Mouse (Mus musculus) myocyte (in vitro differentiated cells): ENCODE results near the gene Syn3.

Experiments
- CEBPB ChIP-seq: IDR thresholded peaks from 2 replicates; pipeline ENCODE4 v1.6.1; 2011; ENCODE audit warnings: mild to moderate bottlenecking, moderate library complexity; ENCODE audit not compliant: poor library complexity, insufficient read depth, severe bottlenecking
- E2F4 ChIP-seq: IDR thresholded peaks from one replicate; pipeline ENCODE4 v1.6.1; 2011; ENCODE audit warnings: mild to moderate bottlenecking, control low read depth, moderate library complexity; ENCODE audit not compliant: insufficient read depth
- MAX ChIP-seq: IDR thresholded peaks from one replicate; pipeline ENCODE4 v1.6.1; 2011; ENCODE audit warnings: low read depth, mild to moderate bottlenecking, control low read depth
- MYOD1 ChIP-seq, 3 experiments: IDR thresholded peaks; one replicate each; pipeline ENCODE4 v1.6.1; 2011; ENCODE audit warnings: control low read depth in 2 of 3, low read depth in 2 of 3, mild to moderate bottlenecking in 2 of 3, moderate library complexity in 1 of 3; ENCODE audit not compliant: insufficient read length in 2 of 3, control insufficient read depth in 1 of 3
- MYOG ChIP-seq, 3 experiments: IDR thresholded peaks; one replicate each; pipeline ENCODE4 v1.6.1; 2011; ENCODE audit warnings: control low read depth in 2 of 3, low read depth in 2 of 3, mild to moderate bottlenecking in 2 of 3; ENCODE audit not compliant: insufficient read length in 2 of 3, control insufficient read depth in 1 of 3, insufficient read depth in 1 of 3
- POLR2A ChIP-seq: IDR thresholded peaks from one replicate; pipeline ENCODE4 v1.6.1; 2011; ENCODE audit warnings: low read depth, mild to moderate bottlenecking, control low read depth, moderate library complexity; ENCODE audit not compliant: insufficient read length
- POLR2AphosphoS2 ChIP-seq: IDR thresholded peaks from one replicate; pipeline ENCODE4 v1.6.1; 2011; ENCODE audit warnings: low read depth, control low read depth; ENCODE audit not compliant: insufficient read length
- SRF ChIP-seq: IDR thresholded peaks from one replicate; pipeline ENCODE4 v1.6.1; 2011; ENCODE audit warnings: low read depth; ENCODE audit not compliant: control insufficient read depth, insufficient read length
- TCF12 ChIP-seq: IDR thresholded peaks from one replicate; pipeline ENCODE4 v1.6.1; 2011; ENCODE audit warnings: mild to moderate bottlenecking, control low read depth; ENCODE audit not compliant: poor library complexity, insufficient read depth, severe bottlenecking
- USF1 ChIP-seq: IDR thresholded peaks from one replicate; pipeline ENCODE4 v1.6.1; 2011; ENCODE audit warnings: low read depth, mild to moderate bottlenecking, control low read depth, moderate library complexity

DNA sequence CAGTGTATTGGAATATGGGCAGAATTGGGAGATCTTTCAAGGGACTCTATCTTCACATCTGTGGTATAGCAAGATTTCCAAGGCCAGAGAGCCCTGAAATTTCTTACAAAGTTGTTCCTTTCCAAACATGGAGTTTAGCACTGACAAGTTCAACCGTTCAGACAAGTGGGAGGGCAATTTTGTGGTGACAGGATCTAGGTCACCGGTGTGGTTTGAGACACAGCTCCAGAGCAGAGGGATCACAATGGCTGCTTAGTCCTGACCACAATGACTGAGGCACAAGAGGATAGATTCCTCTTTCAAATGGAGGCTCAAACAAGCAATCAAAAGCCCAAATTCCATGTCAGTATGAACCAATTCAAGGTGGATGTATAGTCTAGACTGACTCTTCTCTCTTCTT, 487.5 kb downstream of the Syn3 start:
- no peak for TF ChIP-seq POLR2A
- TF ChIP-seq USF1, result no peak
- no peak for TF ChIP-seq POLR2AphosphoS2
- TF ChIP-seq MAX, result no peak
- TF ChIP-seq E2F4, result no peak
- TF ChIP-seq MYOG (IDR thresholded peaks at IDR 0.05; ENCODE audit: control insufficient read depth in 1 of 3, insufficient read depth in 1 of 3, insufficient read length in 2 of 3, low read depth in 2 of 3), result no peak
- no peak for TF ChIP-seq CEBPB
- TF ChIP-seq TCF12, result no peak
- no peak for TF ChIP-seq MYOD1 (IDR thresholded peaks at IDR 0.05; ENCODE audit: control insufficient read depth in 1 of 3, insufficient read length in 2 of 3, low read depth in 2 of 3)
- no peak for TF ChIP-seq SRF
